Mouse (Mus musculus) heart, postnatal 25 days (tissue): ENCODE results near the gene Dera. TPM values are rescaled to one million over a fixed set of nuclear protein-coding genes. Genes with fewer than 3 reads are reported as not detected.
A peak's percentile ranks its signal among the peaks of the same experiment; 100 is the strongest.

Experiments used
- DNase-seq: peaks from one replicate; pipeline ENCODE4 v3.0.0; 2022; ENCODE audit warnings: low spot score
- intact Hi-C: fragments of 180-260 bp; cut with DNase I; formaldehyde crosslinking; loops from one replicate; pipeline ENCODE4 v1.15.1; 2025
- total RNA-seq, 2 experiments: library from RNA; stranded (reverse); gene quantifications; 2 replicates each; pipeline ENCODE4 v1.2.3; 2021

The Dera gene
- total RNA-seq, 2 experiments from 2014 or later, result 5.5 to 8.8 TPM

- intact Hi-C loops, result loop anchor here (5.0 kb wide), 1 partner anchor 282 kb away; no protein-coding TSS in a partner anchor
- DNase-seq, result no peak
Measured at GRCm38 (mm10) chr6:137869903-137870580, 115.7 kb downstream of the Dera start.

DNA sequence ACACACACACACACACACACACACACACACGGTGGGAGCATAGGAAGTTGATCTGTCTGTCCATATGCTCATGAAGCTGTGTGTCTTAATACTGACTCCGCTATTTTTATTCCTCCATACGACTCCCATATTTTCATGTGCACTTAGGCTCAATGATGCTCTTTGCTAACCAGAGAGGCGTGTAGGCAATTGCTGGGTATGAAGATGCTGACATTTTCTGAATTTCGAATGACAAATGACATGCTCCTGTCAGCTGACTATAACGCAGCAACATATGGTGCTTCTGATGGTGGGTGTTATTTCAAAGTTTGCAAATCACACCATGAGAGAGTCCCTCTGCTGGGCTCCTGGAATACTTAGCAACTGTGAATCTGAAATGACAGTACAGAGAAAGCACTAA lies 116.3 kb downstream of the Dera start:
- intact Hi-C loops, result loop anchor here (5.0 kb wide), 1 partner anchor 282 kb away; no protein-coding TSS in a partner anchor
- no peak for DNase-seq

DNA sequence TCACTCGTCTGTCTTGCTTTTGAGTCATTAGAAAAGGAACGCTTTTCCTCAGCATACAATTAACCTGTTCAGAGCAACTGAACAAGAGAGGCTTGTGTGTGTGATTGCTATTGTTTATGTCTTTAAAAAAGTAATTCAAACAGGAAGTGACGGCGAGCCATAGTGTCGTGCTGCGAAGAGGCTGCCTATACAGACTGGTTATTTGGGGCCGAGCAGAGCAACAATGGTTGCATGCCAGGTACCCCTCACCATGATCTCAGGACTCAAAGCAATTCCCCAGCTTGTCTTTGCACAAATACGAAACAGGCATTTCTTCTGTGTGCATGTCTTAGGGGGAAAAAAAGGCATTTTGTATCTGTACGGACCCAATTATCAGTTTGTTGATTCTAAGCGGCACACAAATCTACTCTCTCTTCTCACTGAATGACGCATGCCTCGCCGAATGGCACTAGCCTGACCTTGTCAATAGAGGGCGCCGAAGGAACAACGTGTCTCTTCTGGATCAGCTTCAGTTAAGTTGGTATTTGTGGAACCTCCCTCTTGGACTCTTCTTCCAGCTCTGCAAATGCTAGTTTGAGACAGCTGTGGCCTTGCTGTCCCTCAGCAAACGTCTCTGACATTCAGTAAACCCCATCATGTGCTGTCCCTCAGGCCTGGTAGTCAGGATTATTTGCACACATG lies 117.8 kb downstream of the Dera start:
- DNase-seq, result peak; percentile 3
- intact Hi-C loops, result loop anchor here (5.0 kb wide), 1 partner anchor 280 kb away; no protein-coding TSS in a partner anchor

GRCm38 (mm10) chr6:137874471-137875244 lies 120.3 kb downstream of the Dera start:
- DNase-seq, result no peak
- intact Hi-C loops, result loop anchor here (5.0 kb wide), 1 partner anchor 278 kb away; no protein-coding TSS in a partner anchor

GRCm38 (mm10) chr6:137885644-137886043 lies 131.3 kb downstream of the Dera start:
- intact Hi-C loops, result no loop called here
- DNase-seq, result no peak

GRCm38 (mm10) chr6:137886210-137886979 lies 132.0 kb downstream of the Dera start:
- intact Hi-C loops, result no loop called here
- no peak for DNase-seq

- no peak for DNase-seq
- intact Hi-C loops, result no loop called here
Measured at GRCm38 (mm10) chr6:137887258-137887657, 132.9 kb downstream of the Dera start.

DNA sequence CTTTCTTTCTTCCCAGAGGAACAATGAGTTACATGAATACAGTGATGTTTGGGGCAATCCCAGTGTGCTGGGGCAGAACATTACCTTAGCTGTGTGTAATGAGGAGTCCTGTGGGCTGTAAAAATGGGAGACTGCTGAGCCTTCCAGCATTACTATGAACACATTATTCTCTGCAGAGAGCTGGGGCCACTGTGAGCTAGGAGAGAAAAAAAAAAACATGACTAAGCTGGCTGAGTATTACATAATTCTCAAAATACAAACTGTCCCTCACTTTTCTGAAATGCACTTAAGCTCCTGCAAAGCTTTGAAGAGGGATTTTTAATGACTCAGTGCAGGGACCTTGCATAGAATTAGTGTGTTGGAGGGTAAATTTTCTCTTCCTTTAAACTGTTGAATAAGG lies 143.3 kb downstream of the Dera start:
- intact Hi-C loops, result no loop called here
- no peak for DNase-seq

DNA sequence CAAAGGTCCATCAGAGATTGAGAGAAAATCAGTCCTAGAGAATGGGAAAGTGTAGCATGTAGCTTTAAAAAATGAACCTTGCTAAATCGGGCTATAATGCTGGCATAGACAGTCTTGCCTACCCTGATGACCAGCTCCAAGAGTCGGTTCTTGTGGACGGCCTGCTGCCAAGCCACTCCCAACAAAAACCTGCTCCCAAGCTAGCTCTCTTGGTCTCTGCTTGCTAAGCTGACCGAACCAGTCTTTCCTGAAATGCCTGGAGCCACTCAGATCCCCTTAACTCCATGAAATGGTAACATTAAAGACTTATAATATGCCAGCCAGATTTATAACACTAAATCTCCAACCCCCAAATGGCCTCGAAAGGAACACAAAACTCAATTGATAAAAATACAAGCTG lies 146.9 kb downstream of the Dera start:
- intact Hi-C loops, result no loop called here
- no peak for DNase-seq

Other genes starting within 250 kb of the Dera start
- gene Eps8, start 99.7 kb upstream of the Dera start, total RNA-seq, result 10 to 100 TPM; 14.0 to 17.9 TPM
- 10 to 100 TPM; 84.7 to 88.3 TPM for gene Strap, start 19.5 kb upstream of the Dera start, total RNA-seq